ENCODE assay signal across 15 mouse cellular contexts in genomic region chr13:90977057-90977456, GRCm38 (mm10).
"Had no signal": no experiment of that assay in that cellular context is flagged by ENCODE, and none has a peak within 500 bp of the region (broad histone marks: within the 10 kb centered on the region; RNA-seq: fewer than 3 reads in every experiment).

No protein-coding gene starts in this region.

- H3K4me3 ChIP-seq: limb, embryonic 12.5 days; liver, embryonic 13.5 days; lung, embryonic 15.5 days; megakaryocyte, embryonic 14.5 days; midbrain, embryonic 15.5 days; neural tube, embryonic 13.5 days; stomach, embryonic 15.5 days had no signal

- H3K4me1 ChIP-seq: liver, embryonic 13.5 days; lung, embryonic 15.5 days; stomach, embryonic 15.5 days had no signal

- DNase-seq: kidney, postnatal 25 days; layer of hippocampus, adult 9-11 months; liver; liver, embryonic 13.5 days; liver, postnatal 0 days; lung, postnatal 14 days; retina, postnatal 1 day; thymus, postnatal 36 days had no signal

- H3K36me3 ChIP-seq: limb, embryonic 12.5 days; liver, embryonic 13.5 days; lung, embryonic 15.5 days; midbrain, embryonic 15.5 days; neural tube, embryonic 13.5 days; stomach, embryonic 15.5 days had no signal

- H3K9me3 ChIP-seq: limb, embryonic 12.5 days; liver, embryonic 13.5 days; lung, embryonic 15.5 days; megakaryocyte, embryonic 14.5 days; midbrain, embryonic 15.5 days; neural tube, embryonic 13.5 days; stomach, embryonic 15.5 days had no signal

- H3K27me3 ChIP-seq: limb, embryonic 12.5 days; liver, embryonic 13.5 days; lung, embryonic 15.5 days; megakaryocyte, embryonic 14.5 days; midbrain, embryonic 15.5 days; neural tube, embryonic 13.5 days; stomach, embryonic 15.5 days had no signal

- H3K27ac ChIP-seq: limb, embryonic 12.5 days; liver, embryonic 13.5 days; lung, embryonic 15.5 days; macrophage; midbrain, embryonic 15.5 days; neural tube, embryonic 13.5 days; stomach, embryonic 15.5 days had no signal
